Mouse (Mus musculus) hindbrain, embryonic 10.5 days (tissue): ENCODE measurements around the gene Dnah8. TPM values are rescaled to one million over a fixed set of nuclear protein-coding genes. Genes with fewer than 3 reads are reported as not detected.
"Not testable (repeated sequence)": the region's sequence is repeated elsewhere in the genome, so short reads cannot be mapped to it uniquely, and the experiment has no call there.

Source experiments
- DNase-seq: peaks from one replicate; pipeline ENCODE4 v3.0.0-alpha.2; 2017; ENCODE audit warnings: low spot score
- H3K27ac ChIP-seq: fragments of 300-500 bp; sonication (generic); 2 replicates; pipeline ENCODE4 v1.5.1; 2016; ENCODE audit warnings: mild to moderate bottlenecking, moderate library complexity
- H3K27me3 ChIP-seq: fragments of 300-500 bp; sonication (generic); 2 replicates; pipeline ENCODE4 v1.6.1; 2016; ENCODE audit warnings: mild to moderate bottlenecking; ENCODE audit not compliant: poor library complexity, insufficient read depth, severe bottlenecking
- H3K36me3 ChIP-seq: fragments of 300-500 bp; sonication (generic); 2 replicates; pipeline ENCODE4 v1.6.1; 2016; ENCODE audit warnings: mild to moderate bottlenecking, moderate library complexity
- H3K4me1 ChIP-seq: fragments of 300-500 bp; sonication (generic); replicated peaks from 2 replicates; pipeline ENCODE4 v1.6.1; 2016; ENCODE audit warnings: mild to moderate bottlenecking
- H3K4me3 ChIP-seq: fragments of 300-500 bp; sonication (generic); 2 replicates; pipeline ENCODE4 v1.5.1; 2016; ENCODE audit warnings: mild to moderate bottlenecking, moderate library complexity
- H3K9me3 ChIP-seq: fragments of 300-500 bp; sonication (generic); 2 replicates; pipeline ENCODE4 v1.6.1; 2016; ENCODE audit warnings: mild to moderate bottlenecking, moderate library complexity
- WGBS: fragments of 180-500 bp; shearing (Covaris S2); methylation state at CpG from one replicate; pipeline ENCODE4 v1.1.7; 2016; 5-methylcytosine and 5-hydroxymethylcytosine counted together
- polyA plus RNA-seq: library from polyadenylated mRNA; unstranded; fragments of >200 nt; fragmentation: Nextera tagmentation; extraction: Ambion mirVana; gene quantifications from 2 replicates; pipeline ENCODE4 v1.2.1, GENCODE M21; 2016

The Dnah8 gene
- 1.0 and 1.3 TPM in 2 replicates for polyA plus RNA-seq

DNA sequence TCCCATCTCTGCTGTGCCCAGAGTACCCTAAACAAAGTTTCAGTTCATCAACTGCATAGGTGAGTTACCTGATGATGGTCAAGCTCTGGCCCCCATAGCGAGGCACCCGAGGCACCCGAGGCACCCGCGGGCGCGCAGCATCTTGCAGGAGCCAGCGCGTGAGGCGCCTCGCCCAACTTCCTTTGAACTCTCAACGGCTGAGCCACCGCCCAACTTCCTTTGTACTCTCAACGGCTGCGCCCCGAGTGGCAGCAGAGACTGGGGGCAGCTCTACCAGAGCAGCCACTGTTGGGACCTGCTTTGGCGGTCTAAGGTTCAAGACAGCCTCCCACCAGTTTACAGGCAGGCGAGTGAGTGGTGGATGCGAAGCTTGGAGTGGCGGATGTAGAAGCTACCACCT, at the start of gene Dnah8:
Dnah8 (plus strand) TSS at position 223 of the 400 bp plus-strand sequence.
- DNase-seq, H3K9me3 ChIP-seq, H3K4me3 ChIP-seq, H3K4me1 ChIP-seq, H3K27me3 ChIP-seq, H3K36me3 ChIP-seq, H3K27ac ChIP-seq: not testable (repeated sequence)
- WGBS = no CpG with 5 or more reads among the region's 20 CpGs

DNA sequence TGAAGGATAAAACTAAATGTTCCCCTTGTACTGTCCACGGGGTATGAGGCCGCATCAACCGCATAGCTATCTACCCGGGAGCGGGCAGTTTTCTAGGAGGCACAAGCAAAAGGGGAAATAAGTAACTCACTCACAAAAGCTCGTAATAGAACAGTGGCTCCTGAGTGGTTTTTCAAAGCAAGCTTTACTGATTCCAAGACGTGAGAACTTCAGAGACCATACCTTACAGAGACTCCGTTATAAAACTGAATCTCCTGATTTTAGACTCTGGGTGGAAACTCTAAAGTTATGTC, 49.4 kb upstream of the Dnah8 start:
- WGBS = 83% methylated on average over 8 of the region's 8 CpGs

DNA sequence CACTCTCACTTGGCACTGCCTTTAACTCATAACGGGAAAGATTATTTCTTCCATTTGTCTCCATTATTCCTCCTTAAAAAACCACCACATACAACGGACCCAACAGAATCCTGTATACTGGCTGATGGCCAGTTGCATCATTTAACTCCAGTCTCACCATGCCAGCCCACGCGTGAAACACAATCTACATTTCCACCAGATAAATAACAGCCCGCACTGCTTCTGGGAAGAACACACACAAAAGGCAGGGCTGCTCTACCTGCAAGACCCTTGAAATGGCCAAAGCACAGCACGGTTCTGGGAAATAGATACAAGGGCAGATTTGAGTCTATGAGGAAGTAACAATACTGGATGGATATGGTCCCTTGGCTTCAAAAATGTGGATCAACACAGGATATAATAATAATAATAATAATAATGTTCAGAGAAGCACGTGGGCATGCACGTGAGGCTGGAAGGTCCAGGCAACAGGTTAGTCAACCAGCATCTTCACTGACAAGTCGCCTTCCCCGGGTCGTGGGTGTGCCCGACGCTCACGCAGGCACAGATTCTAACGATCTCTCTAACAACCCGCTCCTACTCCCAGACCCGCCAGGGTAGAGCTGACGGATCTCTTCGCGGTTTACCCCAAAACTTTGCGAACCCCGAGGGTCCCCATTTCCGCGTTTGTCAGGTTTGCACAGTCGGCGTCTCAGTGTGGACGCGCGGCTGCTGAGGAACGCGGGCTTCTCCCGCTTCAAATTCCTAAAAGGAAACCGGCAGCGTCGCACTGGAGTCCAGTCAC, 48.8 kb upstream of the Dnah8 start:
- H3K4me3 ChIP-seq = peak overlapping the region; percentile 71
- peaks cover 24% of the 10 kb centered on the region for H3K4me1 ChIP-seq
- peak overlapping the region; percentile 95 for H3K27ac ChIP-seq
- no peak for DNase-seq
- 11% methylated on average over 35 of the region's 35 CpGs for WGBS
- no peaks in the 10 kb centered on the region for H3K9me3 ChIP-seq
- no peaks in the 10 kb centered on the region for H3K36me3 ChIP-seq
- H3K27me3 ChIP-seq = no peaks in the 10 kb centered on the region

More for the DNA sequence above, 49.4 kb upstream of the Dnah8 start:
- Histone ChIP-seq H3K4me1 (peaks cover 24% of the 10 kb centered on the region), H3K36me3 (no peaks in the 10 kb centered on the region), H3K27me3 (no peaks in the 10 kb centered on the region), H3K4me3 (peak overlapping the region; percentile 71), H3K27ac (no peak overlapping the region), H3K9me3 (no peaks in the 10 kb centered on the region)
- no peak for DNase-seq

DNA sequence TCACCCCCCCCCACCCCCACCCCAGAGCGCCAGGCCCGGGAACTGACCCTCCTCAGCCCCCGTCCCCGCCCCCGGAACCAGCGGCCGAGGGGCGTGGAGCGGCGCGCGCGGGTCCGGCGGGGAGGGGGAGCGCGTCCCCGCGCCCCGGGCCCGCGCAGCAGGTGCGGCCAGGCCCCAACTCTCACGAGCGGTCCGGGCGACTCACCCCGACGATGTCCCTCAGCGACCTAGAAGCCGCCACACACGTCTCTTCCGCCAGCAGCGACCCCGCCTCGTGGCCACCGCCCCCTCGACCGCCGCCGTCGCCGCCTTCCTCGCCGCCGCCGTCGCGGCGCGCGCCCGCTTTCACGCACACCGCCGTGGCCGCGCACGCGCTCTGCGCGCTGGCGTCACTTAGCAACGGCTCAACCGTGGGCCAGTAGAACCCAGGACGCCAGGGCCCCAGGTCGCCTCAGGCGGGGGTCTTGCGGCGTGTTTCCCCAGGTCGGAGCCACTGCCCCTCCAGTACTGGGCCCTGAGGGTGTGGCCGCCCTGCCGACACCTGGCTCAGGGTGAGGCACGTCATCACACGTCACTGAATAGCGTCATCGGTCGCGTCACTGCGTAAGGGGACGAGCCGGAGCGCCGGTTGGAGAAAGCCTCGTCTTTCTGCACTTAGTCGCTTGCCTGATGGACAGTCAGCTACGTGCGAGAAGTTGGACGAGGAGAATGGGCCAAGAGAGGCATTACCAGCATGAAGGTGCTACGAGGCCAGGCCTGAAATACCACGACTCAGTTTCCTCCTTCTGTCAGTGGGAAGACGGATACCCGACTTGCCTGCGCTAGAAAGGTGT, 48.0 kb upstream of the Dnah8 start, which contains the start of gene Btbd9:
Btbd9 (minus strand) TSS at position 548 of the 833 bp plus-strand sequence.
- Histone ChIP-seq H3K36me3 (no peaks in the 10 kb centered on the region), H3K4me1 (peaks cover 24% of the 10 kb centered on the region), H3K27ac (peak within 1 kb of the TSS; percentile 95), H3K27me3 (no peaks in the 10 kb centered on the region), H3K4me3 (peak within 1 kb of the TSS; percentile 71), H3K9me3 (no peaks in the 10 kb centered on the region)
- under 1% methylated on average over 90 of the region's 94 CpGs for whole genome bisulfite sequencing
- peak; percentile 91 for DNase-seq

DNA sequence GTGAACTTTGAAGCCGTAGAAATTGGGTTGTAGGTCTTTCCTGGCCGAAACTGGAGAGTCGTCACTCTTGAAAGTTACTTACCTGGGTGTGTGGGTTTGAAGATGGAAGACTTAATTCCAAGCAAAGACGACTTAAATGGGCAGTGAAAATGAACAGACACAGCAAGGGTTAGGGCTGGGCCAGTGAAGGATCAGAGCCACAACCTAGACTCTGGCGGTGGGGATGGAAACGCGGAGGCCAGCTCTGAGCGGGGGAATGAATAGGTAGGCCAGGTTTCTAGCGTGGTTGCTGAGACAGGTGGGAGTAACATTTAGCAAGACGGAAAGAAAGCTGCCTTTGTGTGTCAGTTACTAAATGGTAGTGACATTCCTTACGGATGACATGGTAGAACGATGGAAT, 47.2 kb upstream of the Dnah8 start:
- peak overlapping the region; percentile 95 for H3K27ac ChIP-seq
- 68% methylated on average over 12 of the region's 12 CpGs for WGBS
- H3K4me1 ChIP-seq = peaks cover 24% of the 10 kb centered on the region
- no peaks in the 10 kb centered on the region for H3K9me3 ChIP-seq
- no peak for DNase-seq
- H3K36me3 ChIP-seq = no peaks in the 10 kb centered on the region
- peak overlapping the region; percentile 71 for H3K4me3 ChIP-seq
- no peaks in the 10 kb centered on the region for H3K27me3 ChIP-seq

DNA sequence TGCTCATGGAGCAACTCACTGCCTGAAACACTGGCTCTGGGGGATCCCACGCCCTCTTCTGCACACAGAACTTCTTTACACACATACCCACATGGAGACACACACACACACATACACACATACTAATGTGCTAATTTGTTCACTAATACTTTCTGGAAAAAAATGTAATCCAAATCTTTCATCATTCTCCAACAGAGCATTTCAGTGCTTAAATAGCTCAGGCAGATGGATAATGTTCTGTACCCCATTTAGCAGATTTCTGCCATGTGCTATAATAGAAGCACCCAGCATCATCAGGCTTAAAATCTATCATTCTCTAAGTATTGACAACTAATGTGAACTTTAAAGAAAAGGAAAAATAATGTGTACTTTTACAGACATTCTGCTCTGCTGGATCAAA, 43.4 kb upstream of the Dnah8 start:
- DNase-seq = no peak
- H3K4me3 ChIP-seq = no peak overlapping the region
- H3K4me1 ChIP-seq = peaks cover 9% of the 10 kb centered on the region
- 64% methylated on average over 1 of the region's 1 CpGs for WGBS
- no peak overlapping the region for H3K27ac ChIP-seq
- no peaks in the 10 kb centered on the region for H3K27me3 ChIP-seq
- H3K36me3 ChIP-seq = no peaks in the 10 kb centered on the region
- no peaks in the 10 kb centered on the region for H3K9me3 ChIP-seq

DNA sequence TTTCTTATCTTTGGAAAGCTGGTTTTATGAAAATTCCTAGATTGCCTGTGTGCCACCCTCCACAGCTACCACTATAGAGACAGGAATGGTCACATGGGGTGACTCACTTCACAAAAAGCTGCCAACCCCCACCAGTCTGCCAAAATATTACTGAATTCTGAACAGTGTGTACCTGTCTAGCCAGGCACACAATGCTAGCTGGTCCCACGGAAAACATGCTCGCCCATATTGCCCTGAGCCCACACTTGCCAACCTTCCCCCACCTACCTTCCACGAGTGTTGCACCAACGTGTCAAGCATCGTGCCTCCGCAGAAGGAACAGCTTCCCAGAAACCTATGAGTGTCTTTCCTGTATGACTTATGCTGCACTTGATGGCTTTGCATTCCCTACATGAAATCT, 43.0 kb upstream of the Dnah8 start:
- Histone ChIP-seq H3K36me3 (no peaks in the 10 kb centered on the region), H3K4me1 (peaks cover 9% of the 10 kb centered on the region), H3K27me3 (no peaks in the 10 kb centered on the region), H3K9me3 (no peaks in the 10 kb centered on the region), H3K4me3 (no peak overlapping the region), H3K27ac (no peak overlapping the region)
- WGBS = 91% methylated on average over 6 of the region's 6 CpGs
- DNase-seq = no peak

DNA sequence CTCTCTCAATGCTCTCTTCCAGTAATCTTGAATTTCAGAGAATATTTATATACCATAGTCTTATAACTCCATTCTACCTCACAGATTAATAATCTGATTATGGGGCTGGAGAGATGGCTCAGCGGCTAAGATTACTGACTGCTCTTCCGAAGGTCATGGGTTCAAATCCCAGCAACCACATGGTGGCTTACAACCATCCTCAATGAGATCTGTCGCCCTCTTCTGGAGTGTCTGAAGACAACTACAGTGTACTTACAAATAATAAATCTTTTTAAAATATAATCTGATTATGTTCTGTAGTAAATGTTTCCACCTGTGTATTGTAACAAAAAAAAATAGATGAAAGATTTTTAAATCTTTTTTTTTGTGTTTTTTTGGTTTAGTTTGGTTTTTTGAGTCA, 41.8 kb upstream of the Dnah8 start:
- no peaks in the 10 kb centered on the region for H3K27me3 ChIP-seq
- H3K36me3 ChIP-seq = no peaks in the 10 kb centered on the region
- no peak for DNase-seq
- peaks cover under 1% of the 10 kb centered on the region; the same call in 1 of the 2 replicates for H3K4me1 ChIP-seq
- 86% methylated on average over 3 of the region's 3 CpGs for WGBS
- no peak overlapping the region for H3K27ac ChIP-seq
- H3K9me3 ChIP-seq = no peaks in the 10 kb centered on the region
- no peak overlapping the region for H3K4me3 ChIP-seq

DNA sequence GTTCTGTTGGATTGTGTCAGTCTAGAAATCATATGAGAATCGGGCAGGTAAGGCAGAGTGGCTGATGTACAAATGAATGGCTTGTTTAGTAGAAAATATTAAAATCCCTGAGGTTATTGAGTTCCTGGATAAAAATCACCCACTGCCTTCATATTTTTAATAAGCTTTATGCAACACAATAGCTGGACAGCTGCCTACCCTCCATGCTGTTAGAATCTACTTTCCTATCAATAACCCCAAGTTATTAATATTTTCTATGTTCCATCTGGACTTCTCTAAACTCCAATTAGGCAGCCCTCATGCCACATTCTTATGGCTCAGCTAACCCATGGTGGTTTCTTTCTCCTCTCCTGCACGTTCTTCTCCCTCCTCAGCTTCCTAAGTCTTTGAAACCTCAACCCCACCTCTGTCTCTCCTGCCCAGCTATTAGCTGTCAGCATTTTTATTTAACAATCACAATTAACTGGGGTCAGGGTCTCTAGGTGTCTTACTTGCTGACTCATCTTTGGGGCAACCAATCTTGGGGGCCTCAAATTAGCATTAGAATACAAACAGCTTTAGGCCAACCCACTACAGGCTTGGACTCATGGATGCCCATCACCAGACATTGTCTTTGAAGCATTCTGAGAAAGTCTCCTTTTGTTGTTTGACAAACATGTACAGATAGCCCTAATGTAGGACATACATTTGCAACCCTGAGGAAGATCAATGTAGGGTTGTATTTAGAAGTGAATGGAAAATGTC, 40.7 kb upstream of the Dnah8 start:
- Histone ChIP-seq H3K9me3 (no peaks in the 10 kb centered on the region), H3K4me3 (no peak overlapping the region), H3K27me3 (no peaks in the 10 kb centered on the region), H3K27ac (no peak overlapping the region), H3K4me1 (no peaks in the 10 kb centered on the region), H3K36me3 (no peaks in the 10 kb centered on the region)
- no peak for DNase-seq
- WGBS = 81% methylated on average over 2 of the region's 2 CpGs

DNA sequence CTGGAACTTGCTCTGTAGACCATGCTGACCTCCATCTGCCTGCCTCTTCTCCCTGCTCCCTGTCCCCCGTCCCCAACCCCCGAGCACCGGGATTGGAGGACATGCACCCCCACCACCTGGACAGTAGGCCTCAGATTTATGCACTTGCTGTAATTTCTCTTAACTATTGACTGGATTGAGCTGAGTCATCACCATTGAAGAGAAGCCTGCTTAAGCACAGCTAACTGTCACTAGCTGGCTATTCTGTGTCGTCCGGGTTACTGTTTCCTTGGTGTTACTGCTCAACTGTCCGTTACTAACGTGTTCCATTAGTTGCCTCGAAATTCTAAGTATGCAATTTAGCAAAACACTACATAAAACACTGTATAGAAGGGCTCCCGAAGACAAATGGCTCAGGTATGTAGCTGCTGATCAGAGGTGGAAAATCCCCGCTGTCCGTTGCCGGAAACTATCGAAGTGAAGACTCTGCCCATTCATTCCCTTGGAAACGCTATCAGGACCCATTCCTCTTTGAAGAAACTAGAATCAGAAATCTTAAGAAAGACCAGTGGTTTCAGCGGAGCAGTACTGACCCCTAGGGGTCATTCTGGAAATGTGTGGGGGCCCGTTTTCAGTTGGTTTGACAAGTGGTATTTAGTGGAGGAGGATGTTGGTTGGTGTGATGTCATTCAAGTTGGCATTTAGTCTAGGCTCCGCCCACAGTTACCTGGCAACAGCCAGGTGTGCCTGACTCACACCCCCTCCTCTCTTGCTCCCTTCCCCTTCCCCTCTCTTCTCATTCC, 33.5 kb upstream of the Dnah8 start:
- 54% methylated on average over 17 of the region's 17 CpGs for WGBS
- peaks cover 18% of the 10 kb centered on the region for H3K4me1 ChIP-seq
- no peak overlapping the region for H3K27ac ChIP-seq
- no peaks in the 10 kb centered on the region for H3K9me3 ChIP-seq
- no peaks in the 10 kb centered on the region for H3K27me3 ChIP-seq
- peak; percentile 40 for DNase-seq
- H3K36me3 ChIP-seq = peaks cover 34% of the 10 kb centered on the region
- H3K4me3 ChIP-seq = no peak overlapping the region

DNA sequence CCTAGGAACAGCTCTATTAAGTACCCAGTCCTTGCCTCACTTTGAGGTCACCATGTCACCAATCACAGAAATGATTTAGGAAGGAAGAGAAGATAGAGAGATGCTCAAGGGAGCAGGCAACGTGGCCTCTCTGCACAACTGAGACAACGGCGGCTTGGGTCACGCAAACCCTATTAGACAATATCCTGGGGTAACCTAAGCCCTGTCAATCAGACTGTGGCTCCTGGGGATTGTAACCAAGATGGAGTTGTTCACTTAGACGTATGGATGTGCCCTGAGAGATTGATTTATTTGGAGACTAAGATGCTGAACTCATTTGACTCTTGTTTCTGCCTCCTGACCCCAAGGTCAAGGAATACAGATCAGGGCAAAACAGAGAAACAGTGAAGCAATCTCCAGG, 29.7 kb upstream of the Dnah8 start:
- H3K27me3 ChIP-seq = no peaks in the 10 kb centered on the region
- H3K4me3 ChIP-seq = no peak overlapping the region
- H3K36me3 ChIP-seq = peaks cover 72% of the 10 kb centered on the region
- DNase-seq = peak; percentile 9
- H3K27ac ChIP-seq = no peak overlapping the region
- H3K4me1 ChIP-seq = peaks cover 18% of the 10 kb centered on the region
- H3K9me3 ChIP-seq = peaks cover 7% of the 10 kb centered on the region; the same call in 1 of the 2 replicates
- WGBS = 57% methylated on average over 5 of the region's 5 CpGs

DNA sequence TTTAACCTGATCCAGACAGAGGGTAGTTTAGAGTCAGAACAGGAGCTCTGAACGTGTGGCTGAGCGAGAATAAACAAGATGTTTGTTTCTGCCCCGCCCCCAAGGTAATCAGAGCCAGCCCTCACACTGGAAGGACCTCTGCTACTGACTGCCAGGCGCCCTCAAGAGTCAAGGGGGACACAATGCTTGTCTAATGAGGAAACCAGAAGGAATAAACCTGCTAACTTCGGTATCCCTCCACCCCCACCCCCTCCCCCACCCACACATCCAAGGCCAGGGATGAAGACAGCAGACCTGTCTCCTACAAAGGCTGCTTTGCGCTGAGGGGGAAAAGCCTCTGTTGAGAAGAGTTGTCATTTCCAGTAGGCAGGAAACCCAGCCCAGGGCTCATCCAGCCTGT, 29.3 kb upstream of the Dnah8 start:
- Histone ChIP-seq H3K4me1 (peaks cover 18% of the 10 kb centered on the region), H3K9me3 (peaks cover 7% of the 10 kb centered on the region; the same call in 1 of the 2 replicates), H3K27ac (no peak overlapping the region), H3K4me3 (no peak overlapping the region), H3K36me3 (peaks cover 76% of the 10 kb centered on the region), H3K27me3 (no peaks in the 10 kb centered on the region)
- no peak for DNase-seq
- WGBS = 56% methylated on average over 6 of the region's 6 CpGs
